Mouse (Mus musculus): ENCODE data around the gene Fam78b.

The Fam78b gene

DNA sequence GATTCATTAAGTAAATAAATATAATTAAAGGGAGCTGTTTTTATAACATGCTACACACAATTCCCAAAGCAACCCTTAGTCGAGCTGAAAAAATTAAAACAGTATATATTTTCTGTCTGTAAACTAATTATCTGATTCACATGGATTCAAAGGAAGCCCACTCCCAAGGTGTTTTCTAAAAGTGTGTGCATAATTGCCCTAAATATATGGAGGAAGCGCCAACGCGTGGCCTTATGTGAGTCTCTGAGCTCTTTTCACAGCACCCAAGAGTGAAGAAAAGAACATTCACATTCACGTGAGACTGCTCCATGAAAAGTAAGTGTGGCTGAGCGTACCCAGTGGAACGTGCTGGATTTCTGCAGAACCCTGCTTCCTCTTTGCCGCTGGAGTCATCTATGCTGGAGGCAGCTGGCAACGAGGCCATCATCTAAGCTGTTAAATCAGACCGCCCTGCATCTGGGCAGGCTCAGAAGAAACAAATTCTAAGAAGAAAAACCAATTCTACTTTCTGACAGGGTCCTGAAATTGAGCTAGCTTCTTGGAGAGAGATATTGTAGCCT, 93.5 kb downstream of the Fam78b start:
- DNase-seq (ENCODE audit: low spot score) = no peak

DNA sequence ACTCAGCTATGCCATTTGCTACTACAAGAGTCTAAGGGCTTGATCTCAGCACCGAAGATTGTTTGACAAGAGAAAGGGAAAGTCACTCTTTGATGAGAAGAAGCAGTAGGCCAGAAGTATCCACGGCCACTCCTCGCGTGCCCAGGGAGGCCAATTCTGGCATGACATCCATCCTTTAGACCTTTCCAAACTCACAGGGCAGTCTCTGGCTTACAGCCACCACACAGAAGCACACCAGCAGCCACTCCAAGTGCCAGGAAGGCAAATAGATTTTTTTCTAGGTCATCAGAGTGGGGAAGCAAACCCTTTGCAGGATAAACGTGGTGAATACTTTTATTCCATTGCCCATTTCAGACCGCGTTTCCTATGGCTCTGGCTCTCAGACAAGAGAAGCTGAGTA, 97.5 kb downstream of the Fam78b start:
- no peak for DNase-seq (ENCODE audit: low spot score)

DNA sequence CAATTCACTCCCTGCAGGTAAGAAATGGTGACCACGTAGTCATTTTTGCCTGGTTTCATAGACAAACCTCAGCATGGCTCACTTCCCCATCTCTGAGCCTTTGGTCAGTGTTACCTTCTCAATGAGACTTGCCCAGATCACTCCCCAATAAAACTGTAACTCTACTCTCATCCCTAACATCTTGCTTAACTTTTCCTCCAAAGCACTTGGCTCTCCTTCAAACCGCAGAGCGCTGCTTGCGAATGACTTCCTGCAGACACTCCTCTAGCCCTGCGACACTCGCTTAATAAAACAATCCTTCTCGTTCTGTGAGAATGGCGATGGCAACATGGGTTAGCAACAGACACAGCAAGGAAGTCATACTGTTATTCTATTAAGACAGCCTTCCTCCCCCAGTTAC, 100.8 kb downstream of the Fam78b start:
- DNase-seq (ENCODE audit: low spot score) = no peak

DNA sequence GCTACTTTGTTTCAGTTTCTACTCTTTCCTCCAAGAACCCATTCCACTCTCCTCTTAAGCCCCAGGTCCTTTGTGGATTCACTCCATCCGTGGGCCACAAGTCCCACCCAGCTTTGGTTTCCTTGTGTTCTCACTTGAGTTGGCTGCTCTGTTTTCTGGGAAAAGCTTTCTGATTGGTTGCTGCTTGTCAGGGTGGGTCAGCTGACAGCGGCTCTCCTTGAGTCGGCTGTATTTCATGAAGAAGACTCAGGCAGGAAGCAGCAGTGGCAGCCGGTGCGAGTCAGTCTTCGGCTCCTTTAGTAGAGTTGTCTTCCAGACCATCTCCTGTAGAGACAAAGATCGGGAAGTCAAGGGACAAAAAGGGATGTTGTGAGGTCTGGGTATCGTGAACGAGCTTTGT, 101.3 kb downstream of the Fam78b start:
- no peak for DNase-seq (ENCODE audit: low spot score)

DNA sequence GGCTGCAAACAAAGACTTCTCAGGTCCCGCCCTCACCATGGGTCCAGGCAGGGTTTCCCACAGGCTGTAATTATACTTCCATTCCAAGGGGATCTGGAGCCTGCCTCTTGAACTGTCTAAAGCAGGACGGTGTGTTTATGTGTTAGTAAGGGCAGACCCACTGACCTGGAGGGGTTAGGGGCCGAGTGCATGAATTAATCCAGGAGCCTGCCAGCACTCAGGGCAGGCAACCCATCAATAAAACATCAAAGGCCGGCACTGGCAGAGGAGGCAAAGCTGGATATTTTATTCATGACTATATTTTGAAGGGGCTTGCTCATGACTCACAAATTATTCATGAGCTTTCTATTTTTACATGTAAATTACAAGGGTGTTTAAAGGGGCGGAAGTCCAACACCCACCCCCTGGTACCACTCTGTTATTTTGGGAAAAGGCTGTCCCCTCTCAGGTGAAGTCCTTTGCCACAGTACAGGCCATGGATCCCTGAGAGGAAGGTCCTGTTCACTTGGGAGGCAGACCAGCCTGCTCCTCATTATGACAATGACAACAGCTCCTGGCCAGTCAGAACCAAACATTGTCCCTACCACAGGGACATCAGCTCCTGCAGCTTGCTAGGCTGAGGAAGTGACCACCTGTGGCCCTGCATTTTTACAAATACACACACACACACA, 103.9 kb downstream of the Fam78b start:
- no peak for DNase-seq (ENCODE audit: low spot score)

DNA sequence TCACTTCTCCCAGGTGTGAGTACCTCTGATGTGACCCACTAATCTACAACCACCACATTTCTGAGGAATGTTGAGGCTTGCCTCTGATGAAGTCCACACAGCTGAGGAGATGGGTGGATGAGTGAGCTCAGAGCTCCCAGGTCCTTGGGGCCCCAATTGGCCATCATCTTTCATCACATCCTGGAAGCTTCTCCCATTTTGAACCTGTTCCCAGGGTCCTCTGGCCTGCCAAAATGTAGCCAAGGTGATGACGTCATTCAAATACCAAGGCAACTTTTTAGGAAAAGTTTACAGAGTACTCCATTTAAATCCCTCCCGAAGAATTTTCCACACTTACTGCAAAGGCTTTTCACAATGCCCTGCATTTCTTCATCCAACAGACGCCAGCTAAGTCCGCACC, 104.7 kb downstream of the Fam78b start:
- DNase-seq (ENCODE audit: low spot score) = no peak

DNA sequence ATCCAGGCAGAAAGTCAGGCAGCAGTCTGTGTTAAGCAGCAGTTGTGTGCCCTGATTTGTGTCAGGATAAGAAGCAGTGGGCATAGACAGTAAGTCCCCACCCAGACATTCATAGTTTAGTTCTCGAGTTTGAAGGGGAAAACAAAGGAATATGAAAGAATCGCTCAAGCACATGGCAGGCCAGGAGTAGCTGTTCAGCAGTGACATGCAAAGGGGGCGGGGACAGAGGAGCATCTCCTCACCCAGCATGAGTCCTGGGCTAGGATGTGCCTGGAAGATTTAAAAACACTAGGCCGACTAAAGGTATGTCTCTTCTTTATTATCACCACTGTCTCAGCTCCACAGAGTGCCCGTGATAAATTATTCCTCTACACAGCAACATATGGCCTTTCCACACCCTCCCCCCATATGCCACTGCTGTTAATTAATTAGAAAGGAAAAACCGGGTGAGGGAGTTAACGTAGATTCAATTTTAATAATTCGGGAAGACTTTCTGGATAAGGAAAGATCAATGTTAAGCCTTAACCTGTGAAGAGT, 107.8 kb downstream of the Fam78b start:
- DNase-seq (ENCODE audit: low spot score) = no peak

DNA sequence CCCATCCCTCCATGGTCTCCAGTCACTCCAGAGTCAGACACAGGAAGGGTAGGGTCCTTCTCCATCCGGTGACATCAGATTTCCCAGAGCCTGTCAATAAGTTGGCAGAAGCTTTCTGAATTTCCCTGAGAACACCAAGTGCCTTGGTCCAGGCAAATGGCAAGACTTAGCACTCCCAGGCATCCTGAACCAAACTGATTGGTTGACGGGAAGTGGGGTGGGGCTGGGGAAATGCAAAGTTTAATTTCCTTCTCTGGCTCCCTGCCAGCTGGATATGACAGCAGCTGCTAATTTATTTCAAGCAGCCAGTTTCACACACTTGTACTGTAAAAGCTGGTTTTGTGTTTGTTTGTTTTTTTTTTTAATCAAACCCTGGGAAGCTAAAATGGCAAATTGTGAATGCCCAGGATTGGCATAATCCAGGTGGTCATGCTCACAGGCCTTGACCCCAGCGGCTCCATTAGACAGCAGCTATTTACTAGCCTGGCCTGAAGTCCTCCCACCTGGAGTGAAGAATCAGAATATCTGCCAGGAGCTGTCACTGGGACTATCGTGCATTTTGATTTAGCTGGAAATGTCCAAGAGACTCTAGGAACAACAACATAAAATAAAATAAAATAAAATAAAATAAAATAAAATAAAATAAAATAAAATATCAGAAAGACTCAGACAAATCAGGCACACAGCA, 113.3 kb downstream of the Fam78b start:
- no peak for DNase-seq (ENCODE audit: low spot score)

DNA sequence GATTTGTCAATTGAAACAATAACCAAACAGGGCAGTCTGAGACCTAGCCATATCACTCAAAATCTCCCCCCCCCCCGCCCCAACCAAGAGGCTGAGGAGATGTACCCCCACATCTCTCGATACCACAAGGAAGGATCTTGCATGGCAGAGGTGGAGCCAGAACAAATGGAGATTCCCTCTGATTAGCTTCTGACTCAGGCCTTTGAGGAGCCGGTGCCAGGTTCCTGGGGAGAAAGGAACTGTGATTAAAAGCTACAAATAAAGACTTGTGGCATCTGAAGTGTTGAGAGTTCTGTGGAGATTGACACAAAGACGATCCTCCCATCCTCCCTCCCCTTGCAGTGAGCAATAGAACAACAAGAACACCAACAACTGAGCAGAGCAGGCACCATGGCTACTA, 113.9 kb downstream of the Fam78b start:
- DNase-seq (ENCODE audit: low spot score) = no peak

DNA sequence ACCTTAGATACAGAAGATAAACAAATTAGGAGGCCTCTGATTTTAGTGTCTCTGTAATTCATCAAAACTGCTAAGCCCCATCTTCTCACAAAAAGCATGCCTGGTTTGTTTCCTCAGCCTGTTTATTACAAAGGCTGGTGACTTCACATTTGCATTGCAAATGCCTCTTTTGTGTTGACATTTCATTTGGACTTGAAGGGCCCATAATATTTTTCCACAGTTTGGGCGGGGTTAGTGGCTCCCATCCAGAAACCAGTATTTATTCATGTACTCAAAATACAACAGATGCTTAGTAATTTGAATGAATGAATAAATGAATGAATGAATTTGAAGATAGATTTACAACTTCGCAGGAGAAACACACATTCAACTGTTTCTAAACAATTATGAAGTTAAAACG, 115.5 kb downstream of the Fam78b start:
- DNase-seq (ENCODE audit: low spot score) = no peak

DNA sequence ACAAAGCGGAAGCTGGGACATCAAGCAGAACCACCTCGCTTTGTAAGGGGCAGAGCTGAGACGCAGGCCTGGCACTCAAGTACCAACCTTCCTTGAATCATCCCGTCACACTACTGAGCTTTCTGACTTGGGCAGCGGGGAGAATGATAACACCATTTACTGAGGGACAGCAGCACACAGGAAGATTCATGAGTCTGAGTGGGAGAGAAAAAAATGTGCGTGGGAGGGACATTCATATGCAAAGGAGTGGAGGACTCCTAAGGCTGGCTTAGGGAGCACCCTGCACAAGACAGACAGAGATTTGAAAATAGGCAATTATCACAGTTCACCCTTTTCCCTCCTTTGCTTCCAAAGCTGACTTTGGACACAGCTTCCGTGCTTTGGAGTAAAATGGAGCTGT, 117.8 kb downstream of the Fam78b start:
- DNase-seq (ENCODE audit: low spot score) = no peak

DNA sequence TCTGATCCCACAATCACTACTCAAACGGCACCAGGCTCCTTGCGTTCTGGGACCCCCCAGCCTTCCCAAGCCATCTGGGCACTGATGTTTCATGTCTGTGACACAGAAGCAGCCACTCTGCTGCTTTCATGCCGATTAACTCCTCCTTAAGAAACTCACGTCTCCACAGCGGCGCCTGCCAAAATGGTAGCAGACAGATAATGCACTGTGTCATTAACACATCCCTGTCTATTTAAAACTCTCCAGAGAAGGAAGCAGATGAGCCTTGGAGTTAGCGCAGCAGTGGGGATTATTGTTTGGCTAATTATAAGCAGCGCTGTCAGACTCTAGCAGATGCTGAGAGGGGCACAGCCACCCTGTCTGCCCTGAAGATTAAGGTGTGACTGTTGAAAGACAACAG, 118.2 kb downstream of the Fam78b start:
- no peak for DNase-seq (ENCODE audit: low spot score)

DNA sequence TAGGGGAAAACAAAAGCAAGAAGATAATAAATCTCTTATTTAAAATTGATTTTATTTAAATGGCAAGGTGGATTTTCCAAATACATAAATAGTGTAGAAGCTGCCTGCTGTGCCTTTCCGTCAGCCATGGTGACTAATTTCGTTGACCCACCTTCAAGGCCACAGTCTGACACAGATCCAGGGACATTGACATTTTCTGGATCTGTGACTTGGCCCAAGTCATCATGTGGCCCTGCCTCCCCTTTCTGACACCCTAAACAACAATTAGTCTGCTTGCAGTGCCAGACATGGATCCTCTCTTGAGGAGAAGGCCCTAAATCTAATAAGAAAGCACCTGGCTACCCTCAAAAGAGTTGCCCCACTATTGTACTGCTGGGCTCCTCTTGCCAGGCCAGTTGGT, 121.2 kb downstream of the Fam78b start:
- DNase-seq (ENCODE audit: low spot score) = no peak

DNA sequence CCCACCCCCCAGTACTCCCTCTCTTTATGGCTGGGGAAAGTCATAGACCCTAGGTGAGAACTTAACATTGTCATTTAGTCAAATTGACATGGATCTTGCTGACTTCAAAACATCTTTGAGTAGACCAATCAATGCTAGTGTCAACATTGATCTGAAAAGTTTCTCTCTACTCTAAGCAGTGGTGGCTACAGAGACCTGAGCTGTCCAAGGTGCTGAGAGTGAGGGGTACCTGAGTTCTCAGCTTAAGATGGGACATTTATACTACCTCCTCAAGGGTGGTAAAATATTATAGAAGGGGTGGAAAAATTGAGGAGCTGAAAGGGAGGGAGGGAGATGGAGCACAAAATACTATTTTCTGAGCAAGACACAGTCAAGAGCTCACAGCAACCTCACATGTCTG, 122.3 kb downstream of the Fam78b start:
- no peak for DNase-seq (ENCODE audit: low spot score)

DNA sequence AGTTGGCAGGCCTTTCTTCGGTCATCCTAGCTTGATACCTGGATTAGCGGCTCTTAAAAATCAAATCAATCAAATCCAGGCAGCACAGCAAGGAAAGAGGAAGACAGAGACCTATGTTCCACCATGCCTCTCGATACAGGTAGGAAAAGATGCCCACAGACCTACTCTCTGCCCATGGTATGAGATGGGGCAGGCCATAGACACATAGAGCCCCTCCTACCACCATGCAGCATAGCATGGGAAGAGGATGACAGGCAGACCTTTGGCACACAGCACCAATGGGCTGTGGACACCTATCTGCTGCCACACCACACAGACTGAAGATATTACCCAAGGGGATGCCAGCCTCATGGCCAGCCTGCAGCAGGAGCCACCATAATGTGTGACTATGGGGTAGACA, 124.7 kb downstream of the Fam78b start:
- no peak for DNase-seq (ENCODE audit: low spot score)

DNA sequence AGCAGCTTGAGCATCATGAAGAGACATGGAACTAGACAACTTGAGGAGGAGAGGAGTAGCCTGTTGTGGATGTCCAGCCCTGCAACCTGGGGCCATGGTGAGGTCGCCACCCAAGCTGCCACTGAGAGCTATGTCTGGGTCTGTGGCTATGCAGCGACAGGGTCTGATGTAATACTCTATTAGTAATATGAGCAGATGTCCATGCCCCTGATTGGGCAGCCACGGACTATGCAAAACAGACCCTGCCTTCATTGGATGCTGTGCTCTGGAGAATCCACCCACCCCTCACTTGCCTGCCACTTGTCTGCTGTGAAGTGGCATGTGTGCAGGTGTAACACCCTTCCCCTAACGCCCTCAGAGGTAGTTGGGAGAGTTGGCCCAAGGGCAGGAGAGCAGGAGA, 125.1 kb downstream of the Fam78b start:
- DNase-seq (ENCODE audit: low spot score) = no peak

DNA sequence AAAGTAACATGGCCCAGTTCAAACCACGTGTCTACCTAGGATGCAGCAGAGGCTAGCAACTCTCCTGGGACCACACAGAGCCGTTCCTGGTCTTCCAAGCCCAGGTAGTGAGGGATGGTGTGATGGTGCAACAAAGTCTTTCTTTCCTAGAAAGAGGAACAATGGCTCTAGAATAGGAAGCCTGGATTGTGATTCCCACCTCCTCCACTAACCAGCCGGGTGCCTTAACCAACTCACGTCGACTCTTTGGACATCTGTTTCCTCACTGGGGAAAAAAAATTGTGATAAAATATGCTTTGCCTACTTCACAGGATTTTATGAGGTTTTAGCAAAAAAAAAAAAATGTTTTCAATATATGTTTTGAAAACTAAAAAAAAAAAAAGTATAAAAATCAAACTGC, 134.5 kb downstream of the Fam78b start:
- DNase-seq (ENCODE audit: low spot score) = no peak

All from urinary bladder, postnatal 25 days (tissue).